Mouse (Mus musculus): ENCODE measurements at regions not wholly inside any gene's neighbourhood (a gene's known extent, or its start where the extent isn't known, plus 50 kb on each side); places are given as distances from the start of the nearest gene placed in this dataset.

- TF ChIP-seq POLR2A (IDR thresholded peaks at IDR 0.05; ENCODE audit: low read depth, low read length) (no peak), CTCF (conservative IDR thresholded peaks at IDR 0.05; ENCODE audit: insufficient read depth, insufficient read length, low read depth, low read length) (no peak)
These were observed 131.3 kb upstream of the Hmgn3 start for GRCm38 (mm10) chr9:83277791-83278190.
